Mouse (Mus musculus) adipocyte (in vitro differentiated cells): ENCODE measurements at regions not wholly inside any gene's neighbourhood (a gene's known extent, or its start where the extent isn't known, plus 50 kb on each side); places are given as distances from the start of the nearest gene placed in this dataset.

Source experiments
- DNase-seq: peaks from one replicate; pipeline ENCODE4 v3.0.0-alpha.2; 2016; ENCODE audit warnings: low spot score

- DNase-seq, result no peak
Measured at GRCm38 (mm10) chr11:43370025-43370424, 56.0 kb downstream of the Pttg1 start.

- DNase-seq, result no peak
Measured at GRCm38 (mm10) chr11:43368346-43368745, 57.7 kb downstream of the Pttg1 start.

- DNase-seq, result no peak
Measured at GRCm38 (mm10) chr11:43361858-43362257, 64.2 kb downstream of the Pttg1 start.

- no peak for DNase-seq
Measured at GRCm38 (mm10) chr11:43358390-43359291, 67.4 kb downstream of the Pttg1 start.

GRCm38 (mm10) chr11:43353602-43354001, 72.4 kb downstream of the Pttg1 start:
- DNase-seq, result no peak

- peak; percentile 12 for DNase-seq
Measured at GRCm38 (mm10) chr11:43353030-43353429, 73.0 kb downstream of the Pttg1 start.

- no peak for DNase-seq
Measured at GRCm38 (mm10) chr11:43351818-43352217, 74.2 kb downstream of the Pttg1 start.

GRCm38 (mm10) chr11:43351348-43351747, 74.7 kb downstream of the Pttg1 start:
- peak; percentile 6 for DNase-seq

- DNase-seq, result no peak
Measured at GRCm38 (mm10) chr11:43350242-43350641, 75.8 kb downstream of the Pttg1 start.

- DNase-seq, result peak; percentile 7
Measured at GRCm38 (mm10) chr11:43349564-43349963, 76.5 kb downstream of the Pttg1 start.

GRCm38 (mm10) chr11:43348571-43348970, 77.5 kb downstream of the Pttg1 start:
- peak; percentile 74 for DNase-seq

- no peak for DNase-seq
Measured at GRCm38 (mm10) chr11:43346489-43346888, 79.6 kb downstream of the Pttg1 start.

GRCm38 (mm10) chr11:43344767-43345561, 81.1 kb downstream of the Pttg1 start:
- DNase-seq, result no peak

- DNase-seq, result no peak
Measured at GRCm38 (mm10) chr11:43343574-43343973, 82.5 kb downstream of the Pttg1 start.

GRCm38 (mm10) chr11:43338377-43338993, 87.6 kb downstream of the Pttg1 start:
- no peak for DNase-seq

- no peak for DNase-seq
Measured at GRCm38 (mm10) chr11:43335668-43336265, 90.3 kb downstream of the Pttg1 start.

- no peak for DNase-seq
Measured at GRCm38 (mm10) chr11:43333547-43333946, 92.5 kb downstream of the Pttg1 start.

GRCm38 (mm10) chr11:43313996-43314395, 112.1 kb downstream of the Pttg1 start:
- no peak for DNase-seq
